Mouse (Mus musculus): ENCODE data around the gene Ubl7. TPM values are rescaled to one million over a fixed set of nuclear protein-coding genes. Genes with fewer than 3 reads are reported as not detected.

The Ubl7 gene
- polyA plus RNA-seq, 1 experiment from 2014 or later, result 107 TPM

- H3K27me3 ChIP-seq (ENCODE audit: insufficient read depth, low read length), result no peaks in the 10 kb centered on the region
- H3K4me3 ChIP-seq (ENCODE audit: low read depth, low read length), result no peak overlapping the region
- ATAC-seq (ENCODE audit: insufficient read depth), result no peak
- DNase-seq, result no peak
- no peak overlapping the region for H3K27ac ChIP-seq (ENCODE audit: low read depth)
- whole genome bisulfite sequencing, result 77% methylated on average over 7 of the region's 7 CpGs
- no peak for TF ChIP-seq CTCF (IDR thresholded peaks at IDR 0.05; ENCODE audit: low read depth)
- no peak overlapping the region for H3K4me2 ChIP-seq
- H3K36me3 ChIP-seq (ENCODE audit: insufficient read depth), result no peaks in the 10 kb centered on the region
- no peaks in the 10 kb centered on the region for H3K4me1 ChIP-seq (ENCODE audit: insufficient read depth)
- no peaks in the 10 kb centered on the region for H3K9me3 ChIP-seq (ENCODE audit: low read depth, low read length)
- H3K9ac ChIP-seq, result no peak overlapping the region
Measured at GRCm38 (mm10) chr9:57948333-57948931, 37.7 kb downstream of the Ubl7 start.

DNA sequence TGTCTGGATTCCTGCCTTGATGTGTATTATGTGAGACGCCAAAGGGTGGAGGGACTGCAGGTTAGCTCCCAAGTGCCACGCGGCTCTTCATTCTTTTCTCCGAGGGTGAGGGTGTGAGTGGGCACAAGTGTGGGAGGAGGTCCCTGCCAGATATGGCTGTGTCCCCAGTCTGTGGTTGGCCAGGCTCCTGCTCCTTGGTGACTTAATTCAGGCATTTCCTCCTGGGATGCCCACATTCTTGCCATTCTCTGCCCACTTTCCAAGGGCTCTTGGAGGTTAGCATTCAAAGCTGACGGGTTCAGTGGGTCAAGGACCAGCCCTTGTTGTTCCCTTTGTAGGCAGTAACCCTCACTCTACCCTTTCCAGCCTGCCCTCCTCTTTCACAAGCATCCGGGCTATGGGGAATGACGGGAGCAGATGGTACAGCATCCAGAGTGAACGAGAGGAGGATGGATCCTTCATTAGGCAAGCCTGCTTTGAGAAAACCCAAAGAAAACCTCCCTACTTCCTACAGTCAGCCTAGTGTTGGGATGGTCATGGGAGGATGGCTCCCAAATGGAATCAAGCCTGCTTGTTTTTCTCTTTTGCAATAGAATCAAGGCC lies 38.4 kb downstream of the Ubl7 start:
- ATAC-seq (ENCODE audit: insufficient read depth), result no peak
- H3K4me1 ChIP-seq (ENCODE audit: insufficient read depth), result no peaks in the 10 kb centered on the region
- H3K27ac ChIP-seq (ENCODE audit: low read depth), result no peak overlapping the region
- H3K27me3 ChIP-seq (ENCODE audit: insufficient read depth, low read length), result no peaks in the 10 kb centered on the region
- DNase-seq, result no peak
- no peak for TF ChIP-seq CTCF (IDR thresholded peaks at IDR 0.05; ENCODE audit: low read depth)
- no peak overlapping the region for H3K4me2 ChIP-seq
- no peaks in the 10 kb centered on the region for H3K9me3 ChIP-seq (ENCODE audit: low read depth, low read length)
- H3K36me3 ChIP-seq (ENCODE audit: insufficient read depth), result no peaks in the 10 kb centered on the region
- no peak overlapping the region for H3K4me3 ChIP-seq (ENCODE audit: low read depth, low read length)
- 72% methylated on average over 8 of the region's 8 CpGs for WGBS
- no peak overlapping the region for H3K9ac ChIP-seq

DNA sequence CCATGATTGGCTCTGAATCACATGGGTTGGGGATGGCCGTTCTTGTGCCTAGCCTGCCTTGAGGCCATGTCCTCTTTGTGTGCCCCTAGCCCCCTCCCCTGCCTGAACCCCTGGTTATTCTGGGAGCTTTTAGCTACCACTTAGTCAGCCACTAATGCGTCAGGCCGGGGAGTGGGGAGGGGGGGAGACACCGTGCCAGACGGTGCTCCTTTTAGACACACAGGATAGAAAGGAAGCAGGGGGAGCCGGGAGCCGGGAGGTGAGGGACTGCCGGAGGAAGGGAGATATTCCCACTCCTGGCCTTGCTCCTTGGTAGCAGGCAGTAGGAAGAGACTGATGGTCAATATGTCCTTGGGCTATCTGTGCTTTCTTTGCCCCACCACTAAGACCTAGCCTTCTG lies 39.1 kb downstream of the Ubl7 start:
- no peaks in the 10 kb centered on the region for H3K4me1 ChIP-seq (ENCODE audit: insufficient read depth)
- H3K9ac ChIP-seq, result no peak overlapping the region
- H3K4me2 ChIP-seq, result no peak overlapping the region
- no peaks in the 10 kb centered on the region for H3K36me3 ChIP-seq (ENCODE audit: insufficient read depth)
- DNase-seq, result no peak
- H3K9me3 ChIP-seq (ENCODE audit: low read depth, low read length), result no peaks in the 10 kb centered on the region
- no peaks in the 10 kb centered on the region for H3K27me3 ChIP-seq (ENCODE audit: insufficient read depth, low read length)
- no peak overlapping the region for H3K4me3 ChIP-seq (ENCODE audit: low read depth, low read length)
- no peak for ATAC-seq (ENCODE audit: insufficient read depth)
- no peak for TF ChIP-seq CTCF (IDR thresholded peaks at IDR 0.05; ENCODE audit: low read depth)
- 37% methylated on average over 8 of the region's 8 CpGs for WGBS
- no peak overlapping the region for H3K27ac ChIP-seq (ENCODE audit: low read depth)

GRCm38 (mm10) chr9:57950519-57950918 lies 39.7 kb downstream of the Ubl7 start:
- Histone ChIP-seq H3K4me2 (no peak overlapping the region), H3K36me3 (ENCODE audit: insufficient read depth) (no peaks in the 10 kb centered on the region), H3K27ac (ENCODE audit: low read depth) (no peak overlapping the region), H3K9ac (no peak overlapping the region), H3K4me1 (ENCODE audit: insufficient read depth) (no peaks in the 10 kb centered on the region), H3K9me3 (ENCODE audit: low read depth, low read length) (no peaks in the 10 kb centered on the region), H3K27me3 (ENCODE audit: insufficient read depth, low read length) (no peaks in the 10 kb centered on the region), H3K4me3 (ENCODE audit: low read depth, low read length) (no peak overlapping the region)
- ATAC-seq (ENCODE audit: insufficient read depth) (no peak), DNase-seq (no peak)
- WGBS, result 43% methylated on average over 9 of the region's 9 CpGs
- no peak for TF ChIP-seq CTCF (IDR thresholded peaks at IDR 0.05; ENCODE audit: low read depth)

GRCm38 (mm10) chr9:57951993-57952392 lies 41.2 kb downstream of the Ubl7 start:
- no peak overlapping the region for H3K4me2 ChIP-seq
- no peak for DNase-seq
- no peak overlapping the region for H3K4me3 ChIP-seq (ENCODE audit: low read depth, low read length)
- WGBS, result 72% methylated on average over 6 of the region's 6 CpGs
- H3K27me3 ChIP-seq (ENCODE audit: insufficient read depth, low read length), result no peaks in the 10 kb centered on the region
- H3K9ac ChIP-seq, result no peak overlapping the region; the same call in 1 of the 2 replicates
- no peaks in the 10 kb centered on the region for H3K9me3 ChIP-seq (ENCODE audit: low read depth, low read length)
- no peak for TF ChIP-seq CTCF (IDR thresholded peaks at IDR 0.05; ENCODE audit: low read depth)
- H3K36me3 ChIP-seq (ENCODE audit: insufficient read depth), result no peaks in the 10 kb centered on the region
- ATAC-seq (ENCODE audit: insufficient read depth), result no peak
- H3K4me1 ChIP-seq (ENCODE audit: insufficient read depth), result no peaks in the 10 kb centered on the region
- H3K27ac ChIP-seq (ENCODE audit: low read depth), result no peak overlapping the region

DNA sequence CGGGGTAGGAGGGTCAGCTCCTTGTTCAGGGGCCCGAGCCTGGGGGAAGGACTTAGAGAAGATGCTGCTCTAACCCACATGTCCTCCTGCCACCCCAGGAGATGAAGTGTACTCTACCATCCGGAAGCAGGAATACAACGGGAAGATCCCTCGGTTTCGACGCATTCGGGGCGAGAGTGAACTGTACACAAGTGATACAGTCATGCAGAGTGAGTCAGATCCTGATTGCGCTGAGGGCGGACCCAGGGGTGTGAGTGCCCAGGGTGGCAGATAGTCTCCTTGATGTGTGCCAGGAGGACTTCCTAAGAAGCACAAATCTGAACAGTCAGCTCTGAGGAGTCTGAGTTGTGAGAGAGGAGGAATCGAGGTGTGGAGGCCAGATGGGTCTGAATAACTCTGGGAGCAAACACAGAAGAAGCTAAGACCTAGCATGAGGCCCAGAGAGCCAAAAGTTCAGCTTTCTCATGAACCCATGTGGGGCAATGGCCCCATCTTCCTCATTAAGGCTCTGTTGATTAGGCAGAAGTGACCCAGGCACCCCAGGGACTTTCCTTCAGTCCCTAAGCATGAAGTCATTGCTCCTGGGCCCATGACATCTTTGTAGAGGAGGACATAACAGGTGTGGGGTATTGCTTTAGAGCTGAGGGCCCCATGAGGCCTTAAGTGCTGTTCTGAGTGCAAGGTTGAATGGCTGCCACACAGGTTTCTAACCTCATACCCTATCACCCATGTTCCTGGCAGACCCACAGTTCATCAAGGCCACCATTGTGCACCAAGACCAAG lies 44.4 kb downstream of the Ubl7 start:
- H3K4me3 ChIP-seq (ENCODE audit: low read depth, low read length), result no peak overlapping the region
- 82% methylated on average over 12 of the region's 12 CpGs for WGBS
- no peak overlapping the region for H3K9ac ChIP-seq
- H3K27ac ChIP-seq (ENCODE audit: low read depth), result no peak overlapping the region
- H3K36me3 ChIP-seq (ENCODE audit: insufficient read depth), result no peaks in the 10 kb centered on the region
- DNase-seq (no peak), ATAC-seq (ENCODE audit: insufficient read depth) (no peak)
- no peaks in the 10 kb centered on the region for H3K27me3 ChIP-seq (ENCODE audit: insufficient read depth, low read length)
- no peaks in the 10 kb centered on the region for H3K9me3 ChIP-seq (ENCODE audit: low read depth, low read length)
- TF ChIP-seq CTCF (IDR thresholded peaks at IDR 0.05; ENCODE audit: low read depth), result no peak
- no peaks in the 10 kb centered on the region for H3K4me1 ChIP-seq (ENCODE audit: insufficient read depth)
- no peak overlapping the region for H3K4me2 ChIP-seq

- no peak overlapping the region for H3K4me3 ChIP-seq (ENCODE audit: low read depth, low read length)
- H3K36me3 ChIP-seq (ENCODE audit: insufficient read depth), result no peaks in the 10 kb centered on the region
- TF ChIP-seq CTCF (IDR thresholded peaks at IDR 0.05; ENCODE audit: low read depth), result no peak
- H3K4me1 ChIP-seq (ENCODE audit: insufficient read depth), result no peaks in the 10 kb centered on the region
- no peak overlapping the region for H3K9ac ChIP-seq
- no peaks in the 10 kb centered on the region for H3K27me3 ChIP-seq (ENCODE audit: insufficient read depth, low read length)
- no peaks in the 10 kb centered on the region for H3K9me3 ChIP-seq (ENCODE audit: low read depth, low read length)
- ATAC-seq (ENCODE audit: insufficient read depth), result no peak
- DNase-seq, result no peak
- 75% methylated on average over 6 of the region's 6 CpGs for WGBS
- no peak overlapping the region for H3K27ac ChIP-seq (ENCODE audit: low read depth)
- H3K4me2 ChIP-seq, result no peak overlapping the region
Measured at GRCm38 (mm10) chr9:57955764-57956163, 45.0 kb downstream of the Ubl7 start.

Measured in lung, embryonic 14.5 days (tissue).